Mouse (Mus musculus): ENCODE results near the gene Pias1. TPM values are rescaled to one million over a fixed set of nuclear protein-coding genes. Genes with fewer than 3 reads are reported as not detected.

The Pias1 gene
- polyA plus RNA-seq, 1 experiment: 8.6 TPM

DNA sequence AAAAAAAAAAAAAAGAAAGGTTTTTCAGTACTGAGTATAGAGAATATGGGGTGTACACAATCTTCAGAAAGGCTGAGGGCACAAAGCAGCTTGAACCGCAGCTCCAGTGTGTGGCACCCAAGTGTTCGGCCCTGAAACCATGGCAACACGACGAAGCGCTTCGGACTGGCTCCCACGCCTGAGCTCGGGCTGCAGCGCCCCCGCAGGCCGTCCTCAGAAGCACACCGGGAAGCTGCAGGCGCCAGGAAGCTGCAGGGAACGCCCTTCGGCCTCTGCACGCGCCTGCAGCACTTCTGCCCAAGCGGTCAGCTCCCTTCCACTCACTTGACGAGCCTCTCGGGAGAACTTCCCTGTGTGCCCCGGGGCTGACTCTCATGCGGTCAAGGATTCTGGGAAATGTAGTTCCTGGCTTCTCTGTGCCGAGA is 159.1 kb downstream of the Pias1 start:
- under 1% methylated on average over 23 of the region's 23 CpGs for WGBS
- DNase-seq (ENCODE audit: low read depth, low spot score): peak; percentile 91

Other genes with a start within 250 kb of the Pias1 start
- 5.7 and 7.8 TPM in 2 replicates for gene Fem1b, start 176.0 kb downstream of the Pias1 start, polyA plus RNA-seq (2012; rRNA removed)
- gene Cln6, start 149.1 kb downstream of the Pias1 start, polyA plus RNA-seq (2012; rRNA removed): 47.8 and 51.3 TPM in 2 replicates
- 160 and 189 TPM in 2 replicates for gene Calml4, start 129.8 kb downstream of the Pias1 start, polyA plus RNA-seq (2012; rRNA removed)
- not detected in 2 replicates for gene Skor1, start 161.0 kb upstream of the Pias1 start, polyA plus RNA-seq (2012; rRNA removed)

Data from large intestine, adult 2 months (tissue).